Mouse (Mus musculus): ENCODE data around the gene Gm28048. TPM values are rescaled to one million over a fixed set of nuclear protein-coding genes. Genes with fewer than 3 reads are reported as not detected.
A peak's percentile ranks its signal among the peaks of the same experiment; 100 is the strongest.

Gene Gm28048
- 19.3 and 21.6 TPM in 2 replicates for polyA plus RNA-seq (2015; fragmentation: Nextera tagmentation; extraction: Ambion mirVana)

DNA sequence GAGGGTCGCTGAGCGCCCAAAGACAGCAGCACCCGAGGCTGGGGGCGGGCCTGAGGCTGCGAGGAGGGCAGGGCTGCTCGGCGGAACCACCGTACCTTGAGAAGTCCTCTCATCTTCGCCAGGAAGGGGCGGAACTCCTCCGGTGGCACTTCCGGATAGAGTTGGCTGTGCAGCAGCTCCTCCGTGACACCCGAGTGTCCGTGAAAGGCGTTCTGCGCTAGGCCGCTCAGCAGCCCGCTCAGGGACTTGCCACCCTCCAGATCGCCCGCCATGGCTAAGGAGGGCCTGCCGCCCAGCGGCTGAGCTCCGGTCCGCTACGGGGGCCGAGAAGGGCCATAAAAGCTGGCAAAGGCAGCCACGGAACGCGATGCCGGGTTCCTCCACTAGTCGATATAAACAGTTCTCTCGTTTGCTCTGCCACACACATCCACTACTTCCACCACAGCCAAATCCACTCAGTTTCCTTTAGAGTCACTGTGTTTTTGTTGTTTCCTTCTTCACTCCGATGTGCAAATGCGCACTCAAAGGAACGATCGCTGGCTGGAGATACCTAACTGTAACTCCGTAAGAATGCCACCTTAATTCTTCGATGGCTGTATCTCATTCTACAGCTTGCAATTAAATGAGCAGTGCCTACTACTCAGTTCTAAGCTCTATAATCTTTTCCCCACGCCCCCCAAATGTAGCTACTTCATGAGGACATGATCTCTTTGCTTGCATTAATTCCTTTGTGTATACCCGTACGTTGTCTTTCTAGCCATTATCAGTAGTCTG, at the start of gene Gm28048, which contains the start of gene Commd1:
TSS of gene Gm28048 (minus strand) at position 107 of the 774 bp plus-strand sequence.
TSS of gene Commd1 (minus strand) at position 399 of the 774 bp plus-strand sequence.
- Histone ChIP-seq H3K4me3 (replicated peaks) (peak within 1 kb of the TSS; percentile 70), H3K27ac (peak within 1 kb of the TSS; percentile 99), H3K4me1 (peaks cover 17% of the 10 kb centered on the region), H3K27me3 (no peaks in the 10 kb centered on the region), H3K9ac (peak within 1 kb of the TSS; percentile 55), H3K36me3 (peaks cover 22% of the 10 kb centered on the region), H3K9me3 (replicated peaks) (no peaks in the 10 kb centered on the region), H3K4me2 (peak within 1 kb of the TSS; percentile 69)
- peak; percentile 97 for ATAC-seq (replicated peaks; ENCODE audit: low FRiP score)
- WGBS = 3% methylated on average over 42 of the region's 42 CpGs

DNA sequence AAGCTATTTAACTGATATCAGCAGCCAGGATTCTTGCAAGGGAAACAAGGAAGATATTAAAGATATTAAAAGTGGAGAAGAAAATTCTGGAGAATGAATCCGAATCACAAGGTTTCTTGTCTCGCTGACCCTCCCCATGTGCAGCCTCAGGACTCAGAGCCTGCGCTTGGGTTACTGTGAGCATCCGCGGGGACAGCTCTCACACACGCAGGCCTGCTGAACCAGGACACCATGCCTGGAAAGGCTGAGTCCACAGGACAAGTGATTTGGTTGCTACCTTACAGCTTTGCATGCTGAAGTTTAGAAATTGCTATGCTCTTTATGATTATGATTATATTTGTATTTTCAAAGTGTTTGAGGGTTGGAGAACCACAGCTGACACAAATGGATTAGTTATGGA, 47.5 kb upstream of the Gm28048 start:
- Histone ChIP-seq H3K27me3 (no peaks in the 10 kb centered on the region), H3K9ac (no peak overlapping the region), H3K36me3 (no peaks in the 10 kb centered on the region), H3K4me2 (no peak overlapping the region), H3K4me3 (replicated peaks) (no peak overlapping the region), H3K4me1 (no peaks in the 10 kb centered on the region), H3K27ac (no peak overlapping the region), H3K9me3 (replicated peaks) (no peaks in the 10 kb centered on the region)
- no peak for ATAC-seq (replicated peaks; ENCODE audit: low FRiP score)
- 79% methylated on average over 6 of the region's 6 CpGs for WGBS

GRCm38 (mm10) chr11:23028957-23029356, 47.1 kb upstream of the Gm28048 start:
- Histone ChIP-seq H3K27me3 (no peaks in the 10 kb centered on the region), H3K27ac (no peak overlapping the region), H3K9ac (no peak overlapping the region), H3K4me1 (no peaks in the 10 kb centered on the region), H3K9me3 (replicated peaks) (no peaks in the 10 kb centered on the region), H3K4me2 (no peak overlapping the region), H3K36me3 (no peaks in the 10 kb centered on the region), H3K4me3 (replicated peaks) (no peak overlapping the region)
- ATAC-seq (replicated peaks; ENCODE audit: low FRiP score) = no peak
- 79% methylated on average over 3 of the region's 3 CpGs for WGBS

DNA sequence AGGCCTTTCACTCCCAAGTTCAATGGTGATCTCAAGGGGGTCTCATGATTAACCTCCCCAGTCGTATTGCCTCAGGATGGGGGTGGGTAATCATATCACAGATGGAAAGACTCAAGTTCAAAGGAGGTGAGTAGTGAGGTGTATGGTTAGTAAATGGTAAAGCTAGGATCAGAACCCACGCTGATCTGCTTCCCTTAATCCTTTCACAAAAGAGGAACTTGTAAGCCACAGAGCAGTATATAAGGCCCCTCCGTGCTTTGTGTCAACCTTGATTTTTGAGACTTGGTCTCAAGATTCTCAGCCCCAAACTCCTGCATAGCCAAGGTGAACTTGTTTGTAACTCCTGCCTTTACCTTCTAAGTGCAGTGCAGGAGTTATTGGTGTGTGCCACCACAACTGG, 42.3 kb upstream of the Gm28048 start:
- Histone ChIP-seq H3K27me3 (no peaks in the 10 kb centered on the region), H3K9me3 (replicated peaks) (no peaks in the 10 kb centered on the region), H3K4me2 (no peak overlapping the region), H3K9ac (no peak overlapping the region), H3K36me3 (no peaks in the 10 kb centered on the region), H3K27ac (no peak overlapping the region), H3K4me3 (replicated peaks) (no peak overlapping the region), H3K4me1 (peaks cover 4% of the 10 kb centered on the region; the same call in 1 of the 2 replicates)
- no peak for ATAC-seq (replicated peaks; ENCODE audit: low FRiP score)
- WGBS = 84% methylated on average over 3 of the region's 3 CpGs

DNA sequence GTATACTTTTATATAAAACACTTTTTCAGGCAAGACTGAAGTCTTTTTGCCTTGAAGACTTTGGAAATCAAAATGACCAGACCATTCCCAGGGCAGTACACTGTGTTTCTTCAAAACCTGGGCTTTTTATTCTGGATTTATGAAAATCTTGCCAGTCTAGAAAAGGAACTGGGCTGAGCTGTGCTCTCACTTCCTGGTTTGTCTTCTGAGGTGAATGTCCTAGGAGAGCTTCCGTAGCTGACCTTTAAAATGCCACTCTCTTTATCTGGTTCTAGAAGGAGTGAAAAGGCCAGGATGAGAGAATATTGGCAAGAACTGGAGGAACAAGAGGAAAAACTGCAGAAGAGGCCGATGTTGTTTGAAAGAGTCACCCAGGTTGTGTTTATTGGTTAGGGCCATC, 41.3 kb upstream of the Gm28048 start:
- Histone ChIP-seq H3K4me3 (replicated peaks) (no peak overlapping the region), H3K4me2 (no peak overlapping the region), H3K27me3 (no peaks in the 10 kb centered on the region), H3K27ac (no peak overlapping the region), H3K4me1 (peaks cover 4% of the 10 kb centered on the region; the same call in 1 of the 2 replicates), H3K9me3 (replicated peaks) (no peaks in the 10 kb centered on the region), H3K9ac (no peak overlapping the region), H3K36me3 (no peaks in the 10 kb centered on the region)
- no peak for ATAC-seq (replicated peaks; ENCODE audit: low FRiP score)
- 97% methylated on average over 2 of the region's 2 CpGs for WGBS

GRCm38 (mm10) chr11:23020841-23021240, 39.0 kb upstream of the Gm28048 start:
- no peak for ATAC-seq (replicated peaks; ENCODE audit: low FRiP score)
- WGBS = 95% methylated on average over 14 of the region's 14 CpGs
- no peaks in the 10 kb centered on the region for H3K36me3 ChIP-seq

GRCm38 (mm10) chr11:23020116-23020770, 38.4 kb upstream of the Gm28048 start:
- no peaks in the 10 kb centered on the region for H3K27me3 ChIP-seq
- H3K9me3 ChIP-seq (replicated peaks) = no peaks in the 10 kb centered on the region
- H3K9ac ChIP-seq = no peak overlapping the region
- H3K4me1 ChIP-seq = peaks cover 4% of the 10 kb centered on the region; the same call in 1 of the 2 replicates
- no peak overlapping the region for H3K4me2 ChIP-seq
- no peak overlapping the region for H3K4me3 ChIP-seq (replicated peaks)
- WGBS = 52% methylated on average over 24 of the region's 24 CpGs
- no peaks in the 10 kb centered on the region for H3K36me3 ChIP-seq
- ATAC-seq (replicated peaks; ENCODE audit: low FRiP score) = no peak
- no peak overlapping the region for H3K27ac ChIP-seq

More at GRCm38 (mm10) chr11:23020841-23021240, 39.0 kb upstream of the Gm28048 start:
- Histone ChIP-seq H3K27me3 (no peaks in the 10 kb centered on the region), H3K27ac (no peak overlapping the region), H3K4me1 (peaks cover 4% of the 10 kb centered on the region; the same call in 1 of the 2 replicates), H3K9ac (no peak overlapping the region), H3K4me3 (replicated peaks) (no peak overlapping the region), H3K9me3 (replicated peaks) (no peaks in the 10 kb centered on the region), H3K4me2 (no peak overlapping the region)

GRCm38 (mm10) chr11:23017943-23018342, 36.1 kb upstream of the Gm28048 start:
- Histone ChIP-seq H3K4me1 (peaks cover 4% of the 10 kb centered on the region; the same call in 1 of the 2 replicates), H3K9ac (no peak overlapping the region), H3K36me3 (no peaks in the 10 kb centered on the region), H3K27ac (no peak overlapping the region), H3K27me3 (no peaks in the 10 kb centered on the region), H3K9me3 (replicated peaks) (no peaks in the 10 kb centered on the region), H3K4me2 (no peak overlapping the region), H3K4me3 (replicated peaks) (no peak overlapping the region)
- 92% methylated on average over 4 of the region's 4 CpGs for WGBS
- no peak for ATAC-seq (replicated peaks; ENCODE audit: low FRiP score)

- no peak for ATAC-seq (replicated peaks; ENCODE audit: low FRiP score)
- Histone ChIP-seq H3K4me2 (no peak overlapping the region), H3K27ac (no peak overlapping the region), H3K36me3 (no peaks in the 10 kb centered on the region), H3K9ac (no peak overlapping the region), H3K9me3 (replicated peaks) (no peaks in the 10 kb centered on the region), H3K27me3 (no peaks in the 10 kb centered on the region), H3K4me1 (no peaks in the 10 kb centered on the region), H3K4me3 (replicated peaks) (no peak overlapping the region)
- 75% methylated on average over 6 of the region's 6 CpGs for WGBS
Measured at GRCm38 (mm10) chr11:23014996-23015395, 33.1 kb upstream of the Gm28048 start.

DNA sequence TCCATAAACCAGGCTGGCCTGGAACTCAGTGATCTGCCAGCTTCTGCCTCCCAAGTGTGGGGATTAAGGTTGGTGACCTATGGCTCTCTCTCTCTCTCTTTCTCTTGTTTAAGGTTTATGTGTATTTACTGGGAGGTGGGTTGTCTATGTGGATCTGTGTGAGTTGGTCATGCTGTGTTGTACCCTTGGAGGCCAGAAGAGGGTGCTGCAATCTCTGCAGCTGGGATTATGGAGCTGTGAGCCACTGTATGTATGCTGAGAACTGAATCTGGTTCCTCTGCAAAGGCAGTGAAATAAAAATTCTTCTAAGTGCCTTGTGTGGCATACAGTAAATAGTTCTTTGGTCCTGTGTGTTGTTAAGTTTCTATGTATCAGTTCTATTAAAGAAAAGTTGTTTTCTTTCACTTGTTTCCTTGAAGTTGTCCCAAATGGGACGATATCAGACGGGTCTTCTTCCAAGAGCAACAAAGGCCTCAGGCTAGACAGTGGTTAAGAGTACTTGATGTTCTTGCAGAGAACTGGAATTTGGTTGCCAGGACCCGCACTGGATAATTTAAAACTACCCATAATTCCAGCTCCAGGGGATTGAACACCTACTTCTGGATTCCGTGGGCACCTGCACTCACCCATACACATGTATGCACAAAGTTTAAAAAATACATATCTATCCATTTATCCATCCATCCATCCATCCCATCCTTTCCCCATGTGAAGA, 31.8 kb upstream of the Gm28048 start:
- H3K27ac ChIP-seq = no peak overlapping the region
- ATAC-seq (replicated peaks; ENCODE audit: low FRiP score) = no peak
- 90% methylated on average over 4 of the region's 4 CpGs for WGBS

DNA sequence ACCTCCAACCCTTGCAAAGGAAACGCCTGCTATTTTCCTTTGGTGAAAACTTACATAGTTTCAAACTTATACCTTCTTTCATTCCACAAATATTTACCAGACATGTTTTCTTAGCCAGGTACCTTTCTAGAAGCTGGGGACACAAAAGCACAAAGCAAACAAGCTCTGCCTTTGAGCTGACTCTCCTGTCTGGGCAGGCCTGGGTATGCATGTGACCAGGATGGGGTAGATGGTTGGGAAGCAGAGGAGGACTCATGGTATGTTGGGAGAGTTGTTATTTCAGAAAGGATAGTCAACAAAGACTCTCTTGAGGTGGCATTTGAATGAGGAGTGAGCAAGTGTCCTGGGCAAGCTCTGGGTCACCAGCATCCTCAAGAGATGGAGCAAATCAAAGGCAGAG, 31.2 kb upstream of the Gm28048 start:
- WGBS = 75% methylated on average over 1 of the region's 1 CpGs
- Histone ChIP-seq H3K9me3 (replicated peaks) (no peaks in the 10 kb centered on the region), H3K4me3 (replicated peaks) (no peak overlapping the region), H3K9ac (no peak overlapping the region), H3K36me3 (no peaks in the 10 kb centered on the region), H3K27me3 (no peaks in the 10 kb centered on the region), H3K27ac (no peak overlapping the region), H3K4me1 (no peaks in the 10 kb centered on the region), H3K4me2 (no peak overlapping the region)
- ATAC-seq (replicated peaks; ENCODE audit: low FRiP score) = no peak

More for the DNA sequence above, 31.8 kb upstream of the Gm28048 start:
- no peak overlapping the region for H3K9ac ChIP-seq
- H3K4me3 ChIP-seq (replicated peaks) = no peak overlapping the region
- H3K9me3 ChIP-seq (replicated peaks) = no peaks in the 10 kb centered on the region
- H3K27me3 ChIP-seq = no peaks in the 10 kb centered on the region
- no peak overlapping the region for H3K4me2 ChIP-seq
- H3K4me1 ChIP-seq = no peaks in the 10 kb centered on the region
- no peaks in the 10 kb centered on the region for H3K36me3 ChIP-seq

DNA sequence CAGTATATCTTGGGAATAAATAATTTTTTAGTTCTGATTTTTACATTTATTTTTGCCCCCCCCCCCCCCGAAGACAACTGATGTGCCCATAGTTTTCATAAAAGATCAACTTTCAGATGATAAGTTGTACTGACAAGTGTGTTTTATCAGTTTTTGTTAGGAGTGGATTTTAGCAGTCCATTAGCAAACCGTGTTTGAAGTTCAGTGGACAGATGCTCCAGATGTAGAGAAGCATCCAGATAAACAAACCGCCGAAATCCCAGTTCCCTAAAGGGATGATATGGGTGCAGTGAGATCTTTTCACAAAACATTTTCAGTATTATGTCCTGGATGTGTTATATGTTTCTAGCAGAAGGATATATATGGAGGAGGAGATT, 26.9 kb upstream of the Gm28048 start:
- Histone ChIP-seq H3K36me3 (peaks cover 17% of the 10 kb centered on the region), H3K4me1 (peaks cover 5% of the 10 kb centered on the region), H3K27me3 (no peaks in the 10 kb centered on the region), H3K9me3 (replicated peaks) (no peaks in the 10 kb centered on the region), H3K4me3 (replicated peaks) (peak overlapping the region; percentile 67), H3K27ac (peak overlapping the region; percentile 95), H3K4me2 (peak overlapping the region; percentile 78), H3K9ac (peak overlapping the region; percentile 74; the same call in 1 of the 2 replicates)
- WGBS = 42% methylated on average over 4 of the region's 4 CpGs
- no peak for ATAC-seq (replicated peaks; ENCODE audit: low FRiP score)

Measured in kidney, embryonic 15.5 days (tissue).